Mouse (Mus musculus) yolk sac, embryonic 10.5 days (tissue): ENCODE data around the gene Usp29.

Source experiments
- DNase-seq: peaks from one replicate; pipeline ENCODE4 v3.0.0-alpha.2; 2017; ENCODE audit warnings: low spot score

Usp29 gene

GRCm38 (mm10) chr7:6816706-6817376 is 86.5 kb downstream of the Usp29 start:
- no peak for DNase-seq

DNA sequence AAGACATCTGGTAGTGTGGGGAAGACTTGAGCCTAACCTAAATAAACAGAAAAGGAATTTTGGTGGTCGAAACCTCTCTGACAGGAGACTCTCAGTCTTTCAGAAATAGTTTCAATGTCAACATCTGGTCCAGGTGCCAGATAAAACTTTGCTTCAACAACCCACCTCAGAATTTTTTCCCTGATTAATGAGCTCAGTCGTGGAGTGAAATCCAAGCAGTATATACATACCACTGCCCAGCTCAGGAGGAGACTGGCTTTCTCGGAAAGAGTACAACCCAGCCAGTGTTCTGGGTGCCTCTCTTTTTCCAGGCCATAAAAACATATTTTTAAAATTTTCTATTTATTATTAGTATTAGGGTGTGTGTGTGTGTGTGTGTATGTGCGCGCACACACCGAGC is 89.9 kb downstream of the Usp29 start:
- no peak for DNase-seq

DNA sequence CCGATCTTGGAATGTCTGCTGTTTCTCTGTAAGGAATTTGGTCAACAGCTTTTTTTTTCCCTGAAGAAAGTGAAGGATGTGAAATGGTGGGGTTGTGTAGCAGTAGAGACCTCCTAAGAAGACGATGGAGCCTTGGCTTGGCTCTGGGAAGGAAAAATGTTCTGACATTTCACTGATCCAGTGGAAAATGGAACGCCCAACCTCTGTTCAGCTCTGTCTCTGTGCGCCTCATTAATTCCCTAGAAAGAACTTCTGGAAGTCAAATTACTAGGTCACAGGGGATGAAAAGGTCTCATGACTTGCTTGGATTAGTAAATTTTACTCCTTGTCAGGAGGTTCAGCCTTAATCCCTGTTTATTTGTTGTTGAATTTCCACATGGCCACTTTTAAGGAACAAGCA is 92.3 kb downstream of the Usp29 start:
- no peak for DNase-seq

GRCm38 (mm10) chr7:6823673-6824072 is 93.3 kb downstream of the Usp29 start:
- peak; percentile 46 for DNase-seq

DNA sequence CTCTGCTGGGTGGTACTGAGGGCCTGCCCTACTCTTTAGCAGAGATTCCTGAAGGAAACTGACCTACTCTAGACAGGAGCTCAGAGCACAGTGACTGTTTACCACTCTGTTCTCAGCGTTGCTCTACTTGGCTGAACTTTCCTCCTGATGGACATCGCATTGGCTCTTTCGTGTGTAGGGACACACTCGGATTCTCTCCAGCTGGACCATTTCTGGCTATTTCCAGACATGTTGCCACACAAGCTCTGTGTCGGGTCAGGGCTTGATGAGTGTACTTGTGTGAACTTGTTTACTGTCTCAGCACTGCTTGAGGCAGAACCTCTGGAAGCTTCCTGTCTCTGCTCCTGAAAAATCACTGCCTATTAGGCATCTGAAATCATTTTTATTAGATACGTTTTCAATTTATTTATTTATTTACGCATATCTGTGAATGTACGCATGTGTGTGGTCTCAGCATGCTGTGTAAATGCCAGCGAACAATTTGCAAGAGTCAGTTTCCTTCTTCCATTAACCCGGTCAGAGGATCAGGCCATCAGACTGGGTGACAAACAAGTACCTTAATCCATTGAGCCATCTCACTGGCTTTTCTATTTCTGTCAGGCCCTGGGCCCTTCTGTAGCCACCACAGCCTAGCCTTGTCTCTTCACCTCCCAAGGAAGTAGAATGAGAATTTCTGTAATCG is 95.7 kb downstream of the Usp29 start:
- DNase-seq = no peak

- DNase-seq = no peak
Observed at GRCm38 (mm10) chr7:6829148-6829547, 98.8 kb downstream of the Usp29 start.

GRCm38 (mm10) chr7:6834950-6835349 is 104.6 kb downstream of the Usp29 start:
- DNase-seq = no peak

GRCm38 (mm10) chr7:6835351-6835750 is 105.0 kb downstream of the Usp29 start:
- no peak for DNase-seq

DNA sequence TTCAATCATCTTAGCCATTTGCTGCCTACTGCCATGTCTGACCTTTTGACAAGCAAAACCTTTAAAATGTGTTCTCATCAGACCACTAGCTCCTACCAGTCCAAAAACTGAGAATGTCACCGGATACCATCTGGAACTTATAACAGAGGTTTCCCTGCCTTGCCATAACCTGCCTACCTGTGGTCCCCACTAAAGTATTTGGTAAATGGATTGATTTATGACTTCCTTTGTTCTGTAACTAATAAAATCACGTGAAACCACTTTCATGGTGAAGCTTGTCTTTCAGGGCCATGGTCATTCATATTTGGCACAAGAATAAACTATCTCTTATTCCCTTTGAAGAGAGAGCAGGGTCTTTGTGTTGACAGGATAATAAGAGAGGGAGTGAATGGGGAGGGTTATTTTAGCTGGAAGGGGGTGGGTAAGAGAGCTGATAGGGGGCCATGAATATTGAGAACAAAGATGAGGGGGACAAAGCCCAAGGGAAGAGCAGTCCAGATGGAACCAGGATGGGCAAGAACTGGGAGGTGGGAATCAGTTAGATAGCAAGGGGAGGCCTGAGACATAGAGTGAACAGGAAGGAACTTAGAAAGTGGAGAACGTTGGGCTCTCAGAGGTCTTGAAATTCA is 107.0 kb downstream of the Usp29 start:
- no peak for DNase-seq

DNA sequence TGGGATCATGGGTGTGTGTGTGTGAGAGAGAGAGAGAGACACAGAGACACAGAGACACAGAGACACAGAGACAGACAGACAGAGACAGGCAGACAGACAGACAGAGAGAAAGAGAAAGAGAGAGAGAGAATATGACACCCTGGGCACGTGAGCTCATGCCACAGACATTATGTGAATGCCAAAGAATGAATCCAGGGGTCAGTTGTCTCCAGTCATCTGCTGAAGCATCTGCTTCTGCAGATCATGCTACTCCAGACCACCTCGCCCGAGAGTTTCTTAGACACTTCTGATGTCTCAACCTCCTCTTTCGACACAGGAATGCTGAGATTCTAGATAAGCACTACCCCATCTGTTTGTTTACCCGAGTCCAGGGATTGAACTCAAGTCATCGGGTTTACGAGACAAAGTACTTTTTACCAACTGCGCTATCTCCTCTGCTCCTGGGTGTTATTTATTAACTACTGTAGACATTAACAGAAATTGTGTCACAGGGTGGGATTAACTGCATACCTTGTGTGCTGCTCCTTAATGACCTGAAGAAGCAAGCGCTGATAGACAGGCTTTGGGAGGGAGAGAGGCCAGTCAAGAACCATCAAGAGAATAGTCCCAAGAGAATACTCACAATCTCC is 107.7 kb downstream of the Usp29 start:
- peak; percentile 87 for DNase-seq

DNA sequence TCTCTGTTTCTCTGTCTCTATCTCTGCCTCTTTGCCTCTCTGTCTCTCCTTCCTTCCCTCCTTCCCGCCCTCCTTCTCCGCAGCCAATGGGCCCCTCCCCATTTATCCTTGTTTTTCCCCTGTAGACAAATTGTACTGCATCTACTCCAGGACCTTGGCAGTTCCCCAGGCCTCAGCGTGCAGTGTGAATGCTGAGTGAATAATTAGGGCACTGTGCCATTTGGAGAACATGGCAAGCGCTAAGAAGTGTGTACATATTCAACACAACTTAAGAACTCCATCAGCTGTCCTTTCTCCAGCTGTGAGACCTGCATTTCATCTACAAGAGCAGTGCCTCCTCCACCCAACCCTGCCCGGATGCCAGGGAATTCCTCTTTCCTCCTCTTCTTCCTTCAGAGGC is 110.5 kb downstream of the Usp29 start:
- DNase-seq = no peak

- DNase-seq = peak; percentile 27
Observed at GRCm38 (mm10) chr7:6849495-6849894, 119.1 kb downstream of the Usp29 start.

DNA sequence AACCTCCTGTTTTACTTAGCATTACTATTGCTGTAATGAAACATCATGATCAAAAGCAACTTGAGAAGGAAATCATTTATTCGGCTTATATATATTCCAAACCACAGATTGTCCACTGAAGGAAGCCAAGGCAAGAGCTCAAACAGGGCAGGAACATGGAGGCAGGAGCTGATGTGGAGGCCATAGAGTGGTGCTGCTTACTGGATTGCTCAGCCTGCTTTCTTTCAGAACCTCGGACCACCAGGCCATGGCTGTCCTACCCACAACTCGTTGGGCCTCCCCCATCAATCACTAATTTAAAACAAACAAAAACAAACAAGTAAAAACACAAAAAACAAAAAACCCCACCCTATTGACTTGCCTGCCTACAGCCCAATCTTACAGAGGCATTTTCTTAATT is 119.9 kb downstream of the Usp29 start:
- no peak for DNase-seq

- DNase-seq = no peak
Observed at GRCm38 (mm10) chr7:6851256-6851655, 120.9 kb downstream of the Usp29 start.

GRCm38 (mm10) chr7:6851717-6852503 is 121.5 kb downstream of the Usp29 start:
- peak; percentile 73 for DNase-seq

DNA sequence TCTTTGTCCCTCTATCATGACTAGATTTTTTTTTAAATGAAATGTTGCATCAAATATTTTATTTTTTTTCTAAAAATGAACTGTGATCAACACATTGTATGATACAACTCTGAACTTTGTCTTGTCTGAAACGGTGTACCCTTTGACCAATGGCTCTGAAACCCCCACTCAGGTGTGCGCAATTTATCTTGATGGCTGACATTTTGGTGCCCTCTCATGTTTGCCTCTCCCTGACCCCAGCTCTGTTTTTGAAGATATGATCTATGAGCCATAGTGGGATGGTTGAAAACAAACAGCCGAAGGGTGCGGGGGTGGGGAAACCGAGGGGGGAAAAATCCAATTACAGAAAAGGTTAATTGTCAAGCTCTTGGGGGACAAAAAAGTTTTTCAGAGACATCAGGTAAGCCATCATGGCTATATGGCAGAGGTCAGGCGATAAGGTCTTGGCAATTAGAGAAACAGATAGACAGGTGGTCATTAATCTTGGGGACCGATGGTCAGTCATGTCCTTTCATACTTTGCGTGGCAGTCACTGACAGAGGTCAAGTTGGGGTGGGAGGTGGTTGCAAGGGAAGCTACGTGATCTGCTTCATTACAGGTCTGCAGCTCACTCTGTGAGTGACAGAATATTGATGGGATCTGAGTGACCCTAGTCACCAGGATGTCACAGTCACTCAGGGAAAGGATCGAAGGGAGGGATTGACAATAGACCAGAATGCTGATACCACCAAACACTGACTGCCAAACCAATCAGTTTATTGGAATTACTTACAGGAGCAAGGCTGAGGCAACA is 125.4 kb downstream of the Usp29 start:
- DNase-seq = peak; percentile 23

DNA sequence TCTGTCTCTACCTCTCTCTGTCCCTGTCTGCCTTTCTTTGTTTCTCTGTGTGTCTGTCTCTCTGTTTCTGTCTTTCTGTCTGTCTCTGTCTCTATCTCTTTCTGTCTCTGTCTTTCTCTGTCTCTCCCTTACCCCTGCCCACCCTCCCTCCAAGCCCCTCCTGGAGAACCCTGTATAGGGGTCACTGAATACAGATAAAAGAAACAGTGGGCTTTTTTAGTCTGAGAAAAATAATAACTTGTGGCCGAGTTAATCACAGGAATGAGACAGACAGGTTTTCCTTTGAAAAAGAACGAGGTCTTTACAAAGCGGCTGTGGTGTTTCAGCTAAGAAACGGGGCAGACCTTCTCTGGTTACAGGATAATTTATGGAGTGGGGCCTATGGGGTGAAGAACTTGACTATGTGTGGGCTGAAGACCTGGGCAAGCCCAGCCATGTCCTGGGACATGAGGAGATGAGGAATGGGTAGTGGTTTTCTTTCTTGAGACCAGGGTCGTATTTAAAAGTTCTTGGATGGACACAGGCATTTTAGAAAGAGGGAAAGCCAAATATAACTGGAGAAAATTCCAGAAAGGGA is 128.4 kb downstream of the Usp29 start:
- peak; percentile 36 for DNase-seq

DNA sequence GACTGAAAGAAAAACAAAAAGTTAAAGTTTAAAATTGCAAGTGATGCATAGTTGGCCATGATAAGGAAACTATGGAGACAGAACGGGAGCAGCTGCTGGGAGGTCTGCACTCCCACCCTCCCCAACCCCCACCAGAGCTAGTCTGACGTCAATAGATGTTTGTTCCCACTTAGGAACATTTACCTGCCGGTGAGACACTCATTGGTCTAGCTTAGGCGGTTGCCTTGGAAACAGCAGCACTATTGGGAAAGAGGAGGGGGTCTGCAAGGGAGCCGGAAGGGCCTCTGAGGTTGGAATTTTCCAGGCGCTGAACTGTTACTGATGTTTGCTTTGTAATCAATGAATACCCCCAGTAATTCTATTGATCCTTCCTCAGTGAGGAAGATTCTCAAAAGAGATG is 130.3 kb downstream of the Usp29 start:
- peak; percentile 87 for DNase-seq

- no peak for DNase-seq
Observed at GRCm38 (mm10) chr7:6866351-6866750, 136.0 kb downstream of the Usp29 start.

GRCm38 (mm10) chr7:6868831-6869230 is 138.5 kb downstream of the Usp29 start:
- no peak for DNase-seq

GRCm38 (mm10) chr7:6869556-6869955 is 139.2 kb downstream of the Usp29 start:
- DNase-seq = no peak
